Mouse (Mus musculus) small intestine, adult 2 months (tissue): ENCODE results near the gene Ndufa1.
"Not testable (repeated sequence)": the region's sequence is repeated elsewhere in the genome, so short reads cannot be mapped to it uniquely, and the experiment has no call there.

Experiments used
- CTCF ChIP-seq: fragments of 200-500 bp; IDR thresholded peaks from 2 replicates; pipeline ENCODE4 v1.5.1; 2012; ENCODE audit warnings: low read depth, mild to moderate bottlenecking, control low read depth, inconsistent platforms, low read length, moderate library complexity, mixed read lengths; ENCODE audit not compliant: insufficient replicate concordance, insufficient read length; ENCODE audit errors: extremely low read depth
- POLR2A ChIP-seq: fragments of 200-500 bp; IDR thresholded peaks from 2 replicates; pipeline ENCODE4 v1.6.1; 2012; ENCODE audit warnings: low read depth, mild to moderate bottlenecking, control low read depth, inconsistent platforms, low read length, moderate library complexity

GRCm38 (mm10) chrX:37184401-37184800 lies 6.6 kb downstream of the Ndufa1 start:
- TF ChIP-seq CTCF, POLR2A: not testable (repeated sequence)
